Mouse (Mus musculus) forebrain, embryonic 13.5 days (tissue): ENCODE results near the gene Fam160a1. TPM values are rescaled to one million over a fixed set of nuclear protein-coding genes. Genes with fewer than 3 reads are reported as not detected.

ENCODE experiments used
- ATAC-seq: fragments of 200-750 bp; cut with Nextera tagmentation; 2 replicates; pipeline ENCODE4 v1.8.0; 2017
- H3K27ac ChIP-seq: fragments of 300-500 bp; sonication (generic); 2 replicates; pipeline ENCODE4 v1.5.1; 2015; ENCODE audit warnings: inconsistent platforms, mild to moderate bottlenecking, moderate library complexity
- H3K27me3 ChIP-seq: fragments of 300-500 bp; sonication (generic); 2 replicates; pipeline ENCODE4 v1.6.1; 2015; ENCODE audit warnings: mild to moderate bottlenecking, inconsistent platforms
- H3K36me3 ChIP-seq: fragments of 300-500 bp; sonication (generic); 2 replicates; pipeline ENCODE4 v1.6.1; 2015; ENCODE audit warnings: mild to moderate bottlenecking, inconsistent platforms; ENCODE audit not compliant: poor library complexity, severe bottlenecking
- H3K4me1 ChIP-seq: fragments of 300-500 bp; sonication (generic); 2 replicates; pipeline ENCODE4 v1.6.1; 2015; ENCODE audit warnings: inconsistent platforms
- H3K4me2 ChIP-seq: fragments of 300-500 bp; sonication (generic); 2 replicates; pipeline ENCODE4 v1.6.1; 2015; ENCODE audit warnings: inconsistent platforms, mild to moderate bottlenecking, moderate library complexity
- H3K4me3 ChIP-seq: fragments of 300-500 bp; sonication (generic); 2 replicates; pipeline ENCODE4 v1.5.1; 2015; ENCODE audit warnings: mild to moderate bottlenecking, inconsistent platforms
- H3K9ac ChIP-seq: fragments of 300-500 bp; sonication (generic); 2 replicates; pipeline ENCODE4 v1.6.1; 2015; ENCODE audit warnings: mild to moderate bottlenecking, inconsistent platforms
- H3K9me3 ChIP-seq: fragments of 300-500 bp; sonication (generic); replicated peaks from 2 replicates; pipeline ENCODE4 v1.6.1; 2016; ENCODE audit warnings: inconsistent platforms
- WGBS: fragments of 180-500 bp; shearing (Covaris S2); methylation state at CpG from one replicate; pipeline ENCODE4 v1.1.7; 2015; 5-methylcytosine and 5-hydroxymethylcytosine counted together
- polyA plus RNA-seq: library from polyadenylated mRNA; unstranded; fragments of >200 nt; fragmentation: Nextera tagmentation; extraction: Ambion mirVana; gene quantifications from 2 replicates; pipeline ENCODE4 v1.2.1, GENCODE M21; 2015

Gene Fam160a1
- polyA plus RNA-seq, 1 experiment from 2014 or later: 0.13 TPM

GRCm38 (mm10) chr3:85666736-85667135 is 150.4 kb downstream of the Fam160a1 start:
- WGBS: 84% methylated on average over 12 of the region's 12 CpGs
- Histone ChIP-seq H3K27me3 (no peaks in the 10 kb centered on the region), H3K9me3 (no peaks in the 10 kb centered on the region), H3K36me3 (no peaks in the 10 kb centered on the region), H3K4me3 (no peak overlapping the region), H3K9ac (no peak overlapping the region), H3K4me2 (no peak overlapping the region), H3K4me1 (peaks cover 10% of the 10 kb centered on the region), H3K27ac (no peak overlapping the region)
- no peak for ATAC-seq

DNA sequence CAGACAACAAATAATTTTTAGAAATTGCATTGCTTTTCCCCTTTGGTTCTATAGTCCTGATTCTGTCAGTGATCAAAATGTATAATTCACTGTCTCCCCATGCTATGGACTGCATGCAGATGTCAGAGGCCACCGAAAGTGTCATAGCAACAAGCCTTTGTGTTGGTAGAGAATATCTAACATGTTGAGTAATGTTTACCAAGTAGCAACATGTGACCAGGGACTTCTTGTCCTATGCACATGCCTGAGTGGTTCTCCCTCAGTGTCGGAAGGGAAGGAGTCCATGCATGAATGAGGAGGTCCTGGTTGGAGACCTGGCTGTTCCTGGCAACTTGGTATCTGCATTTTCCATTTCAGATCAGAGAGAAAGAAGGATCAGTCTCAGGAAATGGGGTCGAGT is 150.9 kb downstream of the Fam160a1 start:
- no peak for ATAC-seq
- Histone ChIP-seq H3K27ac (no peak overlapping the region), H3K36me3 (no peaks in the 10 kb centered on the region), H3K27me3 (no peaks in the 10 kb centered on the region), H3K9me3 (no peaks in the 10 kb centered on the region), H3K4me3 (no peak overlapping the region), H3K9ac (no peak overlapping the region), H3K4me1 (peaks cover 12% of the 10 kb centered on the region), H3K4me2 (no peak overlapping the region)
- 87% methylated on average over 3 of the region's 3 CpGs for WGBS

- no peak for ATAC-seq
- 86% methylated on average over 10 of the region's 10 CpGs for WGBS
These were observed 152.4 kb downstream of the Fam160a1 start for GRCm38 (mm10) chr3:85664591-85665171.

GRCm38 (mm10) chr3:85663826-85664225 is 153.3 kb downstream of the Fam160a1 start:
- no peak overlapping the region for H3K9ac ChIP-seq
- H3K4me2 ChIP-seq: no peak overlapping the region
- no peaks in the 10 kb centered on the region for H3K36me3 ChIP-seq
- no peaks in the 10 kb centered on the region for H3K27me3 ChIP-seq
- H3K9me3 ChIP-seq: no peaks in the 10 kb centered on the region
- H3K27ac ChIP-seq: no peak overlapping the region
- 78% methylated on average over 5 of the region's 5 CpGs for WGBS
- ATAC-seq: no peak
- H3K4me1 ChIP-seq: peaks cover 12% of the 10 kb centered on the region
- H3K4me3 ChIP-seq: no peak overlapping the region

More at GRCm38 (mm10) chr3:85664591-85665171, 152.4 kb downstream of the Fam160a1 start:
- no peaks in the 10 kb centered on the region for H3K36me3 ChIP-seq
- H3K27me3 ChIP-seq: no peaks in the 10 kb centered on the region
- no peak overlapping the region for H3K4me2 ChIP-seq
- H3K4me3 ChIP-seq: no peak overlapping the region
- no peaks in the 10 kb centered on the region for H3K9me3 ChIP-seq
- peaks cover 12% of the 10 kb centered on the region for H3K4me1 ChIP-seq
- no peak overlapping the region for H3K9ac ChIP-seq
- H3K27ac ChIP-seq: no peak overlapping the region

DNA sequence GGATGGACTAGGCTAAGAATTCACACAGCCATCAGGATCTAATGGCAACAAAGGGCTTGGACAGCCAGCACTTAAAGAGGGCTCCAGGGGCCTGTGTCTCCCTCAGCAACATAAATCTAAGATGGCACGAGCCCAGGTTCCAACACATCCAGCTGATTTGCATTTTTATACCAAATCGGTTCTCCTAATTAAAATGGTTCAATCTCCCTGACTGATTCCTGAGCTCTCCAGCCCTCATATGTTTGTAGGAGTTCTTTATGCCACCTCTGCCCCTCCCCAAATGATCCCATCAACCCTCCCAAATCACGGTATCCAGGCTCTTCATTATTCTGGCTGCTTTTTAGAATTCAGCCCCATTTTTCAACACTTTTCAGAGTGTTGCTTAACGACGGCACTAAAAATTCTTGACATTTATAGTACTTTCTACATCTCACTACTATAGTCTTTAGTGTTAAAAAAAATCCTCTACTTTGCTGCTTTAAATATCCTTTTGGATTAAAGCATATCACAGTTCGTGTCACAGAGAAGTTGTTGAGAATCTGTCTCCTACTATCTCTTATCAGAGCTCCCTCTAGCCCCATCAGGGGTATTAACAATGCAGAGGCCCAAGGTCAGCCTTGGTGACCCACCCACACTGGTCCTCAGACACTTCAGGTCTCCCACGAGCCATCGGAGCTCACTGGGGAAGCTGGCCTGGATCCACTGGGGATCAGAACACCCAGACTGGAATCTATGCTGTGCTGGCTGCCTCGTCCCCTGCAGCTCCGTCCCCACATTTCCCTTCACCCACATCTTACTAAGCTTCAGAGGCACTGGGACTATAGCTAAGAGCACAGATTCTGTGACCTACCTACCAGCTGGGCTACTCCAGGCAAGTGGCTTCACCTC is 154.9 kb downstream of the Fam160a1 start:
- Histone ChIP-seq H3K36me3 (no peaks in the 10 kb centered on the region), H3K27ac (no peak overlapping the region), H3K9me3 (no peaks in the 10 kb centered on the region), H3K27me3 (no peaks in the 10 kb centered on the region), H3K4me1 (peaks cover 12% of the 10 kb centered on the region), H3K4me2 (no peak overlapping the region), H3K4me3 (no peak overlapping the region), H3K9ac (no peak overlapping the region)
- 0 out of 2 replicates have a peak, but pooled peaks have one; percentile 26 for ATAC-seq
- WGBS: 52% methylated on average over 10 of the region's 10 CpGs

DNA sequence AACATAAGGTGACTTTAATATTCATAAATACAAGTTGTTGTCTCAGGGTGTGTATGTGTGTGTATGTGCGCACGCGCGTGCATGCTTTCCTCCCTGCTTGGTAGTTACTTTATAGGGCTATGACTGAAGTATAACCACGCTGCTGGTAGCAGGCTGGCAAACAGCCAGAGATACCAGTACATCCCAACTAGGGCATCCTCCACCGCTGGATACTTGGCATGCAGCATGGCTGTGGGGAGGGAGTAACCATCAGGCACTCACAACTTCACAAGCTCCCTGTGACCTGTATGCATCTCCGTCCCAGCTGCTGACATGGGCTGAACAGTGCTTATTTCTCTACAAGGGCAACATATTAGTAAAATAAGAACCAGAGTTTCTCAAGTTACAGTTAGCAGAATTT is 157.4 kb downstream of the Fam160a1 start:
- Histone ChIP-seq H3K4me2 (no peak overlapping the region), H3K36me3 (no peaks in the 10 kb centered on the region), H3K4me3 (no peak overlapping the region), H3K27ac (no peak overlapping the region), H3K4me1 (peaks cover 12% of the 10 kb centered on the region), H3K9me3 (no peaks in the 10 kb centered on the region), H3K9ac (no peak overlapping the region), H3K27me3 (no peaks in the 10 kb centered on the region)
- 90% methylated on average over 7 of the region's 7 CpGs for WGBS
- ATAC-seq: no peak

- 95% methylated on average over 3 of the region's 3 CpGs for WGBS
- Histone ChIP-seq H3K36me3 (no peaks in the 10 kb centered on the region), H3K4me1 (peaks cover 5% of the 10 kb centered on the region; the same call in 1 of the 2 replicates), H3K4me2 (no peak overlapping the region), H3K27ac (no peak overlapping the region), H3K4me3 (no peak overlapping the region), H3K9me3 (no peaks in the 10 kb centered on the region), H3K9ac (no peak overlapping the region), H3K27me3 (no peaks in the 10 kb centered on the region)
- no peak for ATAC-seq
These were observed 161.6 kb downstream of the Fam160a1 start for GRCm38 (mm10) chr3:85655538-85655937.

DNA sequence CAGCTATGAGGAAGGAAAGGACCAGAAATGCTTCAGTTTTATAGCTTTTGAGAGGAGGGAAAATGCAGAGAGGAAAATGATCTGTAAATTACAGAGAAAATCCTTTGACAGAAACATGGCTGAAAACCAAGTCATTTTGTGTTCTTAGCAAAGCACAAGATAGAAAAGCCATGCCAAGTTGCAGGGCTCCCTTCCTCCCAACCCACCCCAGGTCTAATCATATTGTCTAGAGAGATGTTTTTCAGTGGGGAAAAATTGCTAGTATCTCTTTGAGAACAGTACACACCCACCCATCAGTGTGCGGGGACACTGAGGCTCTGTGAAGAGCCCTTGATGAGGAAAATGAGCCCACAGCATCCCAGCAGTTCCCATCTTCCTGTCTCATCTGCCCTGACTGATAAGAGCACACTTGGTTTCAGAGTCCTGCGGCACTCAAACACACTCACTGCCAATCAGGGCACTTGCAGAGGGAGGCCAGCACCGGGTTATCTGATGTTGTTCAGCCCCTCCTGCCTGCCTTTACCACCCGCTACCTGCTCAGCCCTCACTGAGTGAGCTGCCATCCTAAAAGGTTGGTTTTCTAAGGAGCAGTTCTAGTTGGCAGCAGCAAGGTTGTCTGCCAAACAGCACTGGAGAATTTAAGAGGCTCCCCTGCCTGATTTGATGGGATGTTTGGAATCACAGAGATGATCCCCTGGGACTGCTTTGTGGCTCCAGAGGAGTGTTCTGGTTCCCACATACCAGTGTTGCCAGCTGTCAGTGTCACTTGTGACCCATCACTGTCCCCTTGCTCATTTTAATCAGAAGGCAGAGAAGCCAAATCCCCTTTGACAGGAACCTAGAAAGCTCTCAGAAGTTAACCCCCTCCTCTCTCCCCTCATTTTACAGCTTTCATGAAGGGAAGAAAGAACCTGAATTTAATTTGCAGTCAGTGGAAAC is 164.1 kb downstream of the Fam160a1 start:
- H3K9me3 ChIP-seq: no peaks in the 10 kb centered on the region
- peak; percentile 30; the same call in 1 of the 2 replicates for ATAC-seq
- no peaks in the 10 kb centered on the region for H3K36me3 ChIP-seq
- 83% methylated on average over 4 of the region's 4 CpGs for WGBS
- H3K9ac ChIP-seq: no peak overlapping the region
- no peak overlapping the region; the same call in 1 of the 2 replicates for H3K27ac ChIP-seq
- H3K4me1 ChIP-seq: peaks cover 5% of the 10 kb centered on the region; the same call in 1 of the 2 replicates
- no peaks in the 10 kb centered on the region for H3K27me3 ChIP-seq
- H3K4me3 ChIP-seq: no peak overlapping the region
- H3K4me2 ChIP-seq: no peak overlapping the region

DNA sequence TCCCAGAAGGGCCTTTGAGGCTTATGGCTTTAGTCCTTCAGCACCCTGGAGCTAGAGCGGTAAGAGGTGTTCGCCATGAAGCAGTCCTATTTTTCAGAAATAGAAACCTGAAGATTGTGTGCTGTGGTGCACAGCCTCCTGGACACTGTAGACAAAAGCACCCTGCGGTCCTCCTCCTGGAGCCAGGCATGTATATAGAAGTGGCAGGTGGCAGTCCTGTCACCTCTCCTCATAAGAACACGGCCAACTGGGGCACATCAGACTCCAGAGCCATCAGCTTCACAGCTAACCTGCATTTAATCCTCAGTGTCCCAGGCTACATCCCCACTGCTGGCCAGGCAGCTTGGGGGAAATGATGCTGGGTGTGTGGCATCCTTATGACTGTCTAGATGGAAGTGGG is 167.9 kb downstream of the Fam160a1 start:
- ATAC-seq: no peak
- no peaks in the 10 kb centered on the region for H3K27me3 ChIP-seq
- 88% methylated on average over 4 of the region's 4 CpGs for WGBS

DNA sequence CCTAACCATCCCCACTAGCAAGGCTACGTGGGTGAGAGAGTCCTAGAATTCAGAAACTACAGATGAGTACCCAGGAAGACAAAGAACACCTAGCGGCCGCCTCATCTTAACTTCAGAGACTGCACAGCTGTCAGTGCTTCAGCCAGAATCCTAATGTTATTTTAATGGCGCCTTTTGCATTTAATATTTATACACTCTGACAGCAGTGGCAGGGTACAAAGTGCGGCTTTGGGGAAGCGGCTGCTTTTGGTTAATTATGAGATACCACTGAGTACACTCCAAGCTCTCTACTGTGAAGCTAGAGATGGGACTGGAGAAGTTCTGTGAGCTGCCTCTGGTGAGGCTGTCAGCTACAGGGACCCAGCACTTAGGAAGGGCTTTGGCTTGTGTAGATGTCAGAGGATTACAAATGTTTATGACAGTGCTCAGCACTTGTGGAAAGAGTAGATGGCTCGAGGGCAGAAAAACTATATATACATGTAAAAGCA is 171.5 kb downstream of the Fam160a1 start:
- no peak overlapping the region for H3K4me2 ChIP-seq
- no peak overlapping the region for H3K27ac ChIP-seq
- H3K9me3 ChIP-seq: no peaks in the 10 kb centered on the region
- no peaks in the 10 kb centered on the region for H3K36me3 ChIP-seq
- no peak overlapping the region for H3K4me3 ChIP-seq
- no peak for ATAC-seq
- H3K27me3 ChIP-seq: no peaks in the 10 kb centered on the region
- H3K9ac ChIP-seq: no peak overlapping the region
- H3K4me1 ChIP-seq: no peaks in the 10 kb centered on the region
- WGBS: 84% methylated on average over 7 of the region's 7 CpGs

More for the DNA sequence above, 167.9 kb downstream of the Fam160a1 start:
- H3K27ac ChIP-seq: no peak overlapping the region
- no peaks in the 10 kb centered on the region for H3K36me3 ChIP-seq
- H3K9me3 ChIP-seq: no peaks in the 10 kb centered on the region
- no peak overlapping the region for H3K9ac ChIP-seq
- H3K4me3 ChIP-seq: no peak overlapping the region
- no peak overlapping the region for H3K4me2 ChIP-seq
- peaks cover 5% of the 10 kb centered on the region; the same call in 1 of the 2 replicates for H3K4me1 ChIP-seq

- Histone ChIP-seq H3K4me2 (no peak overlapping the region), H3K4me1 (no peaks in the 10 kb centered on the region), H3K9me3 (no peaks in the 10 kb centered on the region), H3K9ac (no peak overlapping the region), H3K4me3 (no peak overlapping the region), H3K27ac (no peak overlapping the region), H3K27me3 (no peaks in the 10 kb centered on the region), H3K36me3 (no peaks in the 10 kb centered on the region)
- no peak for ATAC-seq
- WGBS: 95% methylated on average over 3 of the region's 3 CpGs
These were observed 172.3 kb downstream of the Fam160a1 start for GRCm38 (mm10) chr3:85644814-85645213.
